8 mouse cellular contexts compared by ENCODE assay signal in genomic region chr11:23928146-23928545, GRCm38 (mm10). TPM values are rescaled to one million over a fixed set of nuclear protein-coding genes. Genes with fewer than 3 reads are reported as not detected.
DNase-seq lines count a peak whose midpoint lies in the region; ATAC-seq and TF ChIP-seq lines count a peak whose summit lies in the region.
"Not testable (repeated sequence)": the region's sequence is repeated elsewhere in the genome, so short reads cannot be mapped to it uniquely, and the experiment has no call there.

No protein-coding gene starts in this region.

- H3K27me3 ChIP-seq in ES-Bruce4 (ENCODE audit: control insufficient read depth, insufficient read depth, low read length, poor library complexity, severe bottlenecking); embryonic facial prominence, embryonic 13.5 days; heart, embryonic 11.5 days (ENCODE audit: control insufficient read depth, insufficient read depth, low read length); intestine, embryonic 14.5 days (replicated peaks; ENCODE audit: control insufficient read depth, insufficient read depth, low read length); limb, embryonic 12.5 days: not testable (repeated sequence)

- ATAC-seq in embryonic facial prominence, embryonic 13.5 days (ENCODE audit: insufficient number of reproducible peaks, insufficient read depth, low FRiP score, low TSS enrichment, low read depth); heart, embryonic 11.5 days (replicated peaks; ENCODE audit: insufficient number of reproducible peaks, low FRiP score, low TSS enrichment); intestine, embryonic 14.5 days (replicated peaks; ENCODE audit: low FRiP score, low TSS enrichment, low read depth); limb, embryonic 12.5 days (ENCODE audit: insufficient number of reproducible peaks, insufficient read depth, low FRiP score, low TSS enrichment, low read depth): not testable (repeated sequence)

- not testable (repeated sequence) for H3K4me1 ChIP-seq in ES-Bruce4 (ENCODE audit: control insufficient read depth, insufficient read depth, low read length); embryonic facial prominence, embryonic 13.5 days; heart, embryonic 11.5 days (ENCODE audit: control insufficient read depth, insufficient read depth, low read length); intestine, embryonic 14.5 days (replicated peaks; ENCODE audit: control insufficient read depth, insufficient read depth, low read length); limb, embryonic 12.5 days (replicated peaks)

- DNase-seq in intestine, embryonic 14.5 days (ENCODE audit: low spot score), result not testable (repeated sequence)
- DNase-seq in lung, adult 18-20 months, result peak; percentile 5 to 12
- DNase-seq in naive thymus-derived CD4-positive, alpha-beta T cell, adult 2 months (ENCODE audit: low read depth), result peak; percentile 1
- DNase-seq in urinary bladder, postnatal 14 days (ENCODE audit: low spot score), result peak; percentile 6

- H3K36me3 ChIP-seq in ES-Bruce4 (ENCODE audit: control insufficient read depth, insufficient read depth, low read length, poor library complexity, severe bottlenecking); embryonic facial prominence, embryonic 13.5 days; heart, embryonic 11.5 days (ENCODE audit: control insufficient read depth, insufficient read depth, low read length); intestine, embryonic 14.5 days (ENCODE audit: control insufficient read depth, insufficient read depth, low read length); limb, embryonic 12.5 days: not testable (repeated sequence)

- H3K27ac ChIP-seq in ES-Bruce4 (ENCODE audit: insufficient read depth, low read length); embryonic facial prominence, embryonic 13.5 days; heart, embryonic 11.5 days (ENCODE audit: low read depth, low read length); intestine, embryonic 14.5 days (ENCODE audit: low read depth); limb, embryonic 12.5 days: not testable (repeated sequence)

- not testable (repeated sequence) for H3K4me3 ChIP-seq in ES-Bruce4 (ENCODE audit: low read depth, low read length); heart, embryonic 11.5 days (ENCODE audit: low read depth, low read length); intestine, embryonic 14.5 days (ENCODE audit: low read depth, low read length)
- H3K4me3 ChIP-seq in embryonic facial prominence, embryonic 13.5 days, result peak overlapping the region; percentile 23
- H3K4me3 ChIP-seq in limb, embryonic 12.5 days (replicated peaks), result peak overlapping the region; percentile 12; the same call in 1 of the 2 replicates

- not testable (repeated sequence) for H3K9me3 ChIP-seq in ES-Bruce4 (replicated peaks; ENCODE audit: control insufficient read depth, insufficient read depth, low read length, poor library complexity, severe bottlenecking); embryonic facial prominence, embryonic 13.5 days; heart, embryonic 11.5 days (replicated peaks; ENCODE audit: control insufficient read depth, low read length); intestine, embryonic 14.5 days (ENCODE audit: control insufficient read depth, low read length); limb, embryonic 12.5 days

- not testable (repeated sequence) for TF ChIP-seq EP300 in ES-Bruce4 (IDR thresholded peaks at IDR 0.05; ENCODE audit: insufficient read depth, low read depth, low read length)

- peak overlapping the region; percentile 50 for H3K4me2 ChIP-seq in embryonic facial prominence, embryonic 13.5 days
- H3K4me2 ChIP-seq in heart, embryonic 11.5 days, result peak overlapping the region; percentile 37
- peak overlapping the region; percentile 26 for H3K4me2 ChIP-seq in intestine, embryonic 14.5 days (ENCODE audit: low read length)
- H3K4me2 ChIP-seq in limb, embryonic 12.5 days, result peak overlapping the region; percentile 42

- not testable (repeated sequence) for TF ChIP-seq POLR2A in ES-Bruce4 (IDR thresholded peaks at IDR 0.05; ENCODE audit: insufficient read depth, low read length)

- 0 out of 2 replicates have a peak overlapping the region, but pooled peaks have one; percentile 44 for H3K9ac ChIP-seq in ES-Bruce4 (ENCODE audit: low read depth, poor library complexity, severe bottlenecking)
- H3K9ac ChIP-seq in embryonic facial prominence, embryonic 13.5 days; heart, embryonic 11.5 days (ENCODE audit: low read depth, low read length); intestine, embryonic 14.5 days (ENCODE audit: low read length); limb, embryonic 12.5 days (replicated peaks): not testable (repeated sequence)

- 13% methylated on average over 8 of the region's 8 CpGs for WGBS in embryonic facial prominence, embryonic 13.5 days
- WGBS in heart, embryonic 11.5 days (ENCODE audit: insufficient replicate concordance), result 13% methylated on average over 8 of the region's 8 CpGs
- 21% methylated on average over 8 of the region's 8 CpGs for WGBS in intestine, embryonic 14.5 days
- WGBS in limb, embryonic 12.5 days, result 24% methylated on average over 8 of the region's 8 CpGs

- TF ChIP-seq CTCF in ES-Bruce4 (IDR thresholded peaks at IDR 0.05; ENCODE audit: low read depth, low read length), result not testable (repeated sequence)

RNA-seq across cellular contexts. Expression of gene Papolg, which starts 33.1 kb away (rescaled TPM):
- 31.1 and 34.1 TPM in 2 replicates for polyA plus RNA-seq in ES-Bruce4 (2011; ENCODE audit: insufficient read depth, insufficient read length, low read depth, missing spikeins)
- polyA plus RNA-seq in embryonic facial prominence, embryonic 13.5 days (2015; fragmentation: Nextera tagmentation; extraction: Ambion mirVana), result 18.5 and 19.5 TPM in 2 replicates
- 11.2 and 13.6 TPM in 2 replicates for polyA plus RNA-seq in heart, embryonic 11.5 days (2014; fragmentation: Nextera tagmentation; extraction: Ambion mirVana)
- 12.1 and 14.0 TPM in 2 replicates for polyA plus RNA-seq in intestine, embryonic 14.5 days (2014; fragmentation: Nextera tagmentation; extraction: Ambion mirVana)
- 22.7 and 25.7 TPM in 2 replicates for polyA plus RNA-seq in limb, embryonic 12.5 days (2016; fragmentation: Nextera tagmentation; extraction: Ambion mirVana)
